Mouse (Mus musculus) cerebellum, adult 2 months (tissue): ENCODE measurements at regions not wholly inside any gene's neighbourhood (a gene's known extent, or its start where the extent isn't known, plus 50 kb on each side); places are given as distances from the start of the nearest gene placed in this dataset.

Source experiments
- CTCF ChIP-seq: fragments of 200-500 bp; IDR thresholded peaks from 2 replicates; pipeline ENCODE4 v1.5.1; 2011; ENCODE audit warnings: low read depth, mild to moderate bottlenecking, control low read depth, low read length, moderate library complexity, borderline replicate concordance; ENCODE audit not compliant: insufficient read depth
- POLR2A ChIP-seq: fragments of 200-500 bp; IDR thresholded peaks from 2 replicates; pipeline ENCODE4 v1.6.1; 2011; ENCODE audit warnings: low read length, control low read depth, borderline replicate concordance; ENCODE audit not compliant: insufficient read depth

GRCm38 (mm10) chr13:106732906-106733305 lies 203.9 kb downstream of the Ipo11 start:
- TF ChIP-seq CTCF (no peak), POLR2A (no peak)
